Mouse (Mus musculus): ENCODE results near the gene Tcp11l1. TPM values are rescaled to one million over a fixed set of nuclear protein-coding genes. Genes with fewer than 3 reads are reported as not detected.

Gene Tcp11l1
- polyA plus RNA-seq, 1 experiment = 7.8 TPM

DNA sequence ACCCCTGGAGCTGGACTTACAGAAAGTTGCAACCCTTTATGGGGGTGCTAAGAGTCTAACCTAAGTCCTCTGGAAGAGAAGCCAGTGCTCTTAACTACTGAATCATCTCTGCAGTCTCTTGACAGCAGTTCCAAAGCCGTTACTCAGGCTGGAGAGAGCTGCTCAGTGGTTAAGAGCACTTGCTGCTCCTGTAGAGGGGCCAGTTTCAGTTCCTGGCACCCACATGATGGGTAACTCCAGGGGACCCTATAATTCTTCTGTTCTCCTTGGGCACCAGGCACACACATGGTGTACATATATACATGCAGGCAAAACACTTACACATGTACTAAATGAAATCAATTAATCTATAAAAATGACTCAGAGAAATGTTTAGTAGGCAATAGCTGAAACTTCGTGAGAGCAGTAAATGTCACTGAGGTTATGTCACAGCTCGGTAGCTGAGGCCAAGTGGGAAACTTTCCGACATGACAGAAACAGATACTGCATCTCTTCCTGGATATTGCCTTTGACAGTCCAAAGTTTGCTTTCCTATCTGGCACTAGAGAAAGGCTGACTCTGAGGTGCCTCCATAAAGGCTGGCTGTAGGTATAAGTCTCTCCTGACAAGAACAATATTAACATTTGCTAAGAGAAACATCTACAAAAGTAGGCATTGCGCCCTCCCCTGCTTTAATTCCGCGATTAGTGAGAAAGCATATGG is 28.4 kb upstream of the Tcp11l1 start:
- H3ac ChIP-seq (ENCODE audit: control insufficient read depth, insufficient read length) = no peak overlapping the region
- no peaks in the 10 kb centered on the region for H3K79me2 ChIP-seq (ENCODE audit: control insufficient read depth, insufficient read depth)
- no peaks in the 10 kb centered on the region for H3K36me3 ChIP-seq (ENCODE audit: control insufficient read depth, insufficient read depth)
- TF ChIP-seq MYOD1 (IDR thresholded peaks at IDR 0.05; ENCODE audit: control insufficient read depth in 1 of 3, insufficient read length in 2 of 3, low read depth in 2 of 3) (no peak), SRF (IDR thresholded peaks at IDR 0.05; ENCODE audit: control insufficient read depth, insufficient read length, low read depth) (no peak), TCF12 (IDR thresholded peaks at IDR 0.05; ENCODE audit: insufficient read depth, poor library complexity, severe bottlenecking) (no peak), TCF3 (IDR thresholded peaks at IDR 0.05; ENCODE audit: insufficient read length, low read depth) (no peak), E2F4 (IDR thresholded peaks at IDR 0.05; ENCODE audit: insufficient read depth) (no peak), USF1 (IDR thresholded peaks at IDR 0.05; ENCODE audit: low read depth) (no peak), MAX (IDR thresholded peaks at IDR 0.05; ENCODE audit: low read depth) (no peak), MYOG (IDR thresholded peaks at IDR 0.05; ENCODE audit: control insufficient read depth in 1 of 3, insufficient read depth in 1 of 3, insufficient read length in 2 of 3, low read depth in 2 of 3) (no peak), POLR2AphosphoS2 (IDR thresholded peaks at IDR 0.05; ENCODE audit: insufficient read length, low read depth) (no peak), REST (IDR thresholded peaks at IDR 0.05; ENCODE audit: insufficient read depth, insufficient read length) (no peak), POLR2A (IDR thresholded peaks at IDR 0.05; ENCODE audit: insufficient read length, low read depth) (no peak), CEBPB (IDR thresholded peaks at IDR 0.05; ENCODE audit: insufficient read depth, poor library complexity, severe bottlenecking) (no peak)
- H3K4me3 ChIP-seq = no peak overlapping the region
- peak overlapping the region; percentile 64 for H3K4me2 ChIP-seq (ENCODE audit: low read depth)
- H3K27me3 ChIP-seq (ENCODE audit: control insufficient read depth, insufficient read depth, insufficient read length) = no peaks in the 10 kb centered on the region

GRCm38 (mm10) chr2:104739691-104740090 is 27.7 kb upstream of the Tcp11l1 start:
- H3ac ChIP-seq (ENCODE audit: control insufficient read depth, insufficient read length) = no peak overlapping the region
- H3K4me3 ChIP-seq = no peak overlapping the region
- no peaks in the 10 kb centered on the region for H3K36me3 ChIP-seq (ENCODE audit: control insufficient read depth, insufficient read depth)
- H3K79me2 ChIP-seq (ENCODE audit: control insufficient read depth, insufficient read depth) = no peaks in the 10 kb centered on the region
- TF ChIP-seq MYOG (IDR thresholded peaks at IDR 0.05; ENCODE audit: control insufficient read depth in 1 of 3, insufficient read depth in 1 of 3, insufficient read length in 2 of 3, low read depth in 2 of 3) = no peak
- no peak for TF ChIP-seq TCF12 (IDR thresholded peaks at IDR 0.05; ENCODE audit: insufficient read depth, poor library complexity, severe bottlenecking)
- no peak for TF ChIP-seq TCF3 (IDR thresholded peaks at IDR 0.05; ENCODE audit: insufficient read length, low read depth)
- no peak for TF ChIP-seq POLR2AphosphoS2 (IDR thresholded peaks at IDR 0.05; ENCODE audit: insufficient read length, low read depth)
- no peak for TF ChIP-seq SRF (IDR thresholded peaks at IDR 0.05; ENCODE audit: control insufficient read depth, insufficient read length, low read depth)
- no peak for TF ChIP-seq REST (IDR thresholded peaks at IDR 0.05; ENCODE audit: insufficient read depth, insufficient read length)
- TF ChIP-seq MAX (IDR thresholded peaks at IDR 0.05; ENCODE audit: low read depth) = no peak
- TF ChIP-seq USF1 (IDR thresholded peaks at IDR 0.05; ENCODE audit: low read depth) = no peak
- no peak for TF ChIP-seq E2F4 (IDR thresholded peaks at IDR 0.05; ENCODE audit: insufficient read depth)
- TF ChIP-seq POLR2A (IDR thresholded peaks at IDR 0.05; ENCODE audit: insufficient read length, low read depth) = no peak
- no peak for TF ChIP-seq MYOD1 (IDR thresholded peaks at IDR 0.05; ENCODE audit: control insufficient read depth in 1 of 3, insufficient read length in 2 of 3, low read depth in 2 of 3)
- no peak for TF ChIP-seq CEBPB (IDR thresholded peaks at IDR 0.05; ENCODE audit: insufficient read depth, poor library complexity, severe bottlenecking)
- H3K27me3 ChIP-seq (ENCODE audit: control insufficient read depth, insufficient read depth, insufficient read length) = no peaks in the 10 kb centered on the region
- H3K4me2 ChIP-seq (ENCODE audit: low read depth) = no peak overlapping the region

DNA sequence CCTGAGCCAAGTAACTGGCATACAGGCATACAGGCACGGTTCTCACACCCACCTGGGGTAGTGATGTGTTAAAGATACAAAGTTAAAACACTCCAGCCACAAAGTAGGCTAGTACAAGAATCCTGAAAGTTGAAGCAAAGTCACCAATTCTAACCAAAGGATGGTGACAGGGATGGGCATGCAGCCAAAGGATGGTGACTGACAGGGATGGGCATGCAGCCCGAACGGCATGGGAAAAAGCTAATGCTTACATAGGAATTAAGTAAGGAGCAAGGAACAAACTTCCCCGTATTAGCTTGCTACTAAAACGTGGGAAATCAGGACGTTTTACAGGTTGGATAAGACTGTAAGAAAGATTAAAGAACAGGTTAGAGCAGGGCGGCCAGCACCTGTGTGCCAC is 24.3 kb upstream of the Tcp11l1 start:
- Histone ChIP-seq H3ac (ENCODE audit: control insufficient read depth, insufficient read length) (no peak overlapping the region), H3K4me2 (ENCODE audit: low read depth) (no peak overlapping the region), H3K4me3 (no peak overlapping the region), H3K79me2 (ENCODE audit: control insufficient read depth, insufficient read depth) (no peaks in the 10 kb centered on the region), H3K36me3 (ENCODE audit: control insufficient read depth, insufficient read depth) (no peaks in the 10 kb centered on the region), H3K27me3 (ENCODE audit: control insufficient read depth, insufficient read depth, insufficient read length) (no peaks in the 10 kb centered on the region)
- no peak for TF ChIP-seq TCF3 (IDR thresholded peaks at IDR 0.05; ENCODE audit: insufficient read length, low read depth)
- TF ChIP-seq MYOD1 (IDR thresholded peaks at IDR 0.05; ENCODE audit: control insufficient read depth in 1 of 3, insufficient read length in 2 of 3, low read depth in 2 of 3) = no peak
- no peak for TF ChIP-seq SRF (IDR thresholded peaks at IDR 0.05; ENCODE audit: control insufficient read depth, insufficient read length, low read depth)
- TF ChIP-seq POLR2AphosphoS2 (IDR thresholded peaks at IDR 0.05; ENCODE audit: insufficient read length, low read depth) = no peak
- TF ChIP-seq MAX (IDR thresholded peaks at IDR 0.05; ENCODE audit: low read depth) = no peak
- no peak for TF ChIP-seq TCF12 (IDR thresholded peaks at IDR 0.05; ENCODE audit: insufficient read depth, poor library complexity, severe bottlenecking)
- TF ChIP-seq USF1 (IDR thresholded peaks at IDR 0.05; ENCODE audit: low read depth) = no peak
- no peak for TF ChIP-seq REST (IDR thresholded peaks at IDR 0.05; ENCODE audit: insufficient read depth, insufficient read length)
- no peak for TF ChIP-seq E2F4 (IDR thresholded peaks at IDR 0.05; ENCODE audit: insufficient read depth)
- TF ChIP-seq MYOG (IDR thresholded peaks at IDR 0.05; ENCODE audit: control insufficient read depth in 1 of 3, insufficient read depth in 1 of 3, insufficient read length in 2 of 3, low read depth in 2 of 3) = no peak
- no peak for TF ChIP-seq POLR2A (IDR thresholded peaks at IDR 0.05; ENCODE audit: insufficient read length, low read depth)
- TF ChIP-seq CEBPB (IDR thresholded peaks at IDR 0.05; ENCODE audit: insufficient read depth, poor library complexity, severe bottlenecking) = no peak

DNA sequence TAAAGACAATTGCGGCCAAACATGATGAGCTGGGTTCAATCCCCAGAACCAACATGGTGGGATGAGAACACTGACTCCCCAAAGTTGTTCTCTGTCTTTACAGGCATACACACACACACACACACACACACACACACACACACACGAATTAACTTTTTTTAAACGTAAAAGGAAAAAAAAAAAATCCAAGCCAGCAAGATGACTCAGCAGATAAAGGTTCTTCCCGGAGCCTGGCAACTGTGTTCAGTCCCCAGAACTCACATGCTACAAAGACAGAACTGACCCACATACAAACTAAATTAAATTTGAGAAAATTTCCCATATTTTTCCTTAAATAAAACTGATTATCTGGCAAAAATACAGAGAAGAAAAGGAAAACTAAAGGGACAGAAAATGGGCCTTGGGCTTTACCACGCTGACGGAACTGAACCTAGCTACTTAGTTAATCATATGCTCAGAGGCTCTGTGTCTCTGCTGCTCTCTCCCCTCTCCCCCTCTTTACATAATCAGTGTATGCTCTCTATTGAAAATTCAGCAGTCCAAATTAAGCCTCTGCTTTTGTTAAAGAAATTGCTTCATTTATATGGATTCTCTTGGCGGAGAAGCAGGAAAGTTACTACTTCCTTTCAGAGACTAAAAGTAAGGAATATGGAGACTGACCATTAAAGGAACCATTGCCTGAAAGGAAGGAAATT is 20.7 kb upstream of the Tcp11l1 start:
- H3K79me2 ChIP-seq (ENCODE audit: control insufficient read depth, insufficient read depth) = no peaks in the 10 kb centered on the region
- H3K36me3 ChIP-seq (ENCODE audit: control insufficient read depth, insufficient read depth) = no peaks in the 10 kb centered on the region
- H3ac ChIP-seq (ENCODE audit: control insufficient read depth, insufficient read length) = no peak overlapping the region
- no peaks in the 10 kb centered on the region for H3K27me3 ChIP-seq (ENCODE audit: control insufficient read depth, insufficient read depth, insufficient read length)
- TF ChIP-seq MYOG (IDR thresholded peaks at IDR 0.05; ENCODE audit: control insufficient read depth in 1 of 3, insufficient read depth in 1 of 3, insufficient read length in 2 of 3, low read depth in 2 of 3) = no peak
- TF ChIP-seq MYOD1 (IDR thresholded peaks at IDR 0.05; ENCODE audit: control insufficient read depth in 1 of 3, insufficient read length in 2 of 3, low read depth in 2 of 3) = no peak
- TF ChIP-seq SRF (IDR thresholded peaks at IDR 0.05; ENCODE audit: control insufficient read depth, insufficient read length, low read depth) = no peak
- no peak for TF ChIP-seq USF1 (IDR thresholded peaks at IDR 0.05; ENCODE audit: low read depth)
- no peak for TF ChIP-seq POLR2A (IDR thresholded peaks at IDR 0.05; ENCODE audit: insufficient read length, low read depth)
- no peak for TF ChIP-seq MAX (IDR thresholded peaks at IDR 0.05; ENCODE audit: low read depth)
- no peak for TF ChIP-seq TCF3 (IDR thresholded peaks at IDR 0.05; ENCODE audit: insufficient read length, low read depth)
- no peak for TF ChIP-seq CEBPB (IDR thresholded peaks at IDR 0.05; ENCODE audit: insufficient read depth, poor library complexity, severe bottlenecking)
- no peak for TF ChIP-seq TCF12 (IDR thresholded peaks at IDR 0.05; ENCODE audit: insufficient read depth, poor library complexity, severe bottlenecking)
- no peak for TF ChIP-seq POLR2AphosphoS2 (IDR thresholded peaks at IDR 0.05; ENCODE audit: insufficient read length, low read depth)
- TF ChIP-seq E2F4 (IDR thresholded peaks at IDR 0.05; ENCODE audit: insufficient read depth) = no peak
- TF ChIP-seq REST (IDR thresholded peaks at IDR 0.05; ENCODE audit: insufficient read depth, insufficient read length) = no peak
- H3K4me3 ChIP-seq = no peak overlapping the region
- H3K4me2 ChIP-seq (ENCODE audit: low read depth) = peak overlapping the region; percentile 13

Data from myocyte (in vitro differentiated cells).